32 mouse cellular contexts compared by ENCODE assay signal in the genomic region with DNA sequence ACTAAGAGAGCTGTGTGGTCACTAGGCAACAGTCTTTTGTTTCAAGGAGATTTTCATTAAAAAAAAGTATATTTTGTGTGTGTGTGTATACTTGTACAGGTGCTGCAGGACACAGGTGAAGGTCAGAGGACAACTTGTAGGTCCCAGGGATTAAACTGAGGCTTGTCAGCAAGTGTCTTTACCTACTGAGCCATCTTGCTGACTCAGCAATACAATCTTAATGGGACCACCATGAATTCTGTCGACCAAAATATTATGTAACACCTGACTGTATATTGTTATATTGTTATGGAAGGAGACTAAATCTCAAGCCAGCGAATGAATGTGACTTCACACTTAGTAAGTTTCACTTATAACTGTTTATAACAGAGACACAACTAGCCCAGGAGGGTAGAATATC. TPM values are rescaled to one million over a fixed set of nuclear protein-coding genes. Genes with fewer than 3 reads are reported as not detected.
"Had no signal": no experiment of that assay in that cellular context is flagged by ENCODE, and none has a peak within 500 bp of the region (broad histone marks: within the 10 kb centered on the region; RNA-seq: fewer than 3 reads in every experiment).

No protein-coding gene starts in this region.

- H3K36me3 ChIP-seq: heart, embryonic 10.5 days; heart, embryonic 12.5 days; heart, embryonic 13.5 days; heart, embryonic 15.5 days; hindbrain, embryonic 10.5 days; hindbrain, embryonic 12.5 days; hindbrain, embryonic 13.5 days; hindbrain, embryonic 15.5 days; intestine, embryonic 15.5 days; kidney, embryonic 15.5 days had no signal

- DNase-seq: kidney, adult 11 months; kidney, postnatal 14 days; layer of hippocampus, postnatal 36 days had no signal

- H3K4me3 ChIP-seq: heart, embryonic 10.5 days; heart, embryonic 12.5 days; heart, embryonic 13.5 days; heart, embryonic 15.5 days; hindbrain, embryonic 10.5 days; hindbrain, embryonic 12.5 days; hindbrain, embryonic 13.5 days; hindbrain, embryonic 15.5 days; intestine, embryonic 15.5 days; kidney, embryonic 15.5 days; layer of hippocampus, adult 2 months; left cerebral cortex, adult 2 months had no signal

- H3K4me2 ChIP-seq: heart, embryonic 11.5 days; heart, embryonic 12.5 days; heart, embryonic 13.5 days; heart, embryonic 15.5 days; hindbrain, embryonic 12.5 days; hindbrain, embryonic 13.5 days; hindbrain, embryonic 14.5 days; hindbrain, embryonic 15.5 days; intestine, embryonic 15.5 days; kidney, embryonic 15.5 days had no signal

- H3K27me3 ChIP-seq: heart, embryonic 12.5 days; heart, embryonic 13.5 days; heart, embryonic 15.5 days; hindbrain, embryonic 12.5 days; hindbrain, embryonic 13.5 days; hindbrain, embryonic 15.5 days; intestine, embryonic 15.5 days; kidney, embryonic 15.5 days had no signal

- H3K4me1 ChIP-seq: heart, embryonic 12.5 days; heart, embryonic 15.5 days; hindbrain, embryonic 10.5 days; hindbrain, embryonic 12.5 days; hindbrain, embryonic 13.5 days; hindbrain, embryonic 15.5 days; intestine, embryonic 15.5 days; kidney, embryonic 15.5 days had no signal

- H3K9me3 ChIP-seq: heart, embryonic 10.5 days; heart, embryonic 12.5 days; heart, embryonic 13.5 days; heart, embryonic 15.5 days; hindbrain, embryonic 10.5 days; hindbrain, embryonic 12.5 days; hindbrain, embryonic 13.5 days; hindbrain, embryonic 15.5 days; intestine, embryonic 15.5 days; kidney, embryonic 15.5 days had no signal

- H3K27ac ChIP-seq: heart, embryonic 10.5 days; heart, embryonic 13.5 days; heart, embryonic 15.5 days; hindbrain, embryonic 10.5 days; hindbrain, embryonic 12.5 days; hindbrain, embryonic 13.5 days; hindbrain, embryonic 14.5 days; hindbrain, embryonic 15.5 days; hindbrain, postnatal 0 days; intestine, embryonic 15.5 days; kidney, embryonic 15.5 days; kidney, postnatal 0 days; layer of hippocampus, adult 2 months; left cerebral cortex, adult 2 months had no signal

- H3K9ac ChIP-seq: heart, embryonic 12.5 days; heart, embryonic 13.5 days; heart, embryonic 15.5 days; hindbrain, embryonic 12.5 days; hindbrain, embryonic 13.5 days; hindbrain, embryonic 14.5 days; hindbrain, embryonic 15.5 days; intestine, embryonic 15.5 days; kidney, embryonic 15.5 days had no signal

RNA-seq across cellular contexts. Expression of gene Smyd1, which starts 24.0 kb away (rescaled TPM):
- total RNA-seq: hematopoietic stem cell, adult 5-6 weeks had no signal

RNA-seq across cellular contexts. Expression of gene Cd8b1, which starts 24.5 kb away (rescaled TPM):
- total RNA-seq: heart, postnatal 25 days; hematopoietic stem cell, adult 5-6 weeks; hindbrain, postnatal 0 days; layer of hippocampus, adult 18-20 months; layer of hippocampus, adult 2 months; layer of hippocampus, postnatal 10 days; layer of hippocampus, postnatal 14 days; layer of hippocampus, postnatal 25 days; layer of hippocampus, postnatal 36 days; left cerebral cortex, adult 18-20 months; left cerebral cortex, adult 2 months; left cerebral cortex, adult 8-10 months had no signal
- polyA plus RNA-seq: heart, embryonic 10.5 days; heart, embryonic 11.5 days; heart, embryonic 12.5 days; heart, embryonic 15.5 days; hindbrain, embryonic 11.5 days; hindbrain, embryonic 12.5 days; hindbrain, embryonic 14.5 days; hindbrain, embryonic 15.5 days; hindbrain, embryonic 16.5 days; hindbrain, postnatal 0 days; intestine, embryonic 14.5 days; intestine, embryonic 15.5 days; intestine, embryonic 16.5 days; kidney, embryonic 14.5 days had no signal
